Mouse (Mus musculus): Measurements from ENCODE around the gene Lpar5.
A peak's percentile ranks its signal among the peaks of the same experiment; 100 is the strongest.

The Lpar5 gene

GRCm38 (mm10) chr6:125087937-125088336 lies 20.2 kb downstream of the Lpar5 start:
- DNase-seq (ENCODE audit: low spot score): peak; percentile 3

- DNase-seq (ENCODE audit: low spot score): peak; percentile 86
These were observed 21.0 kb downstream of the Lpar5 start for GRCm38 (mm10) chr6:125088561-125089321.

GRCm38 (mm10) chr6:125089521-125090321 lies 22.0 kb downstream of the Lpar5 start:
- DNase-seq (ENCODE audit: low spot score): peak; percentile 86

DNA sequence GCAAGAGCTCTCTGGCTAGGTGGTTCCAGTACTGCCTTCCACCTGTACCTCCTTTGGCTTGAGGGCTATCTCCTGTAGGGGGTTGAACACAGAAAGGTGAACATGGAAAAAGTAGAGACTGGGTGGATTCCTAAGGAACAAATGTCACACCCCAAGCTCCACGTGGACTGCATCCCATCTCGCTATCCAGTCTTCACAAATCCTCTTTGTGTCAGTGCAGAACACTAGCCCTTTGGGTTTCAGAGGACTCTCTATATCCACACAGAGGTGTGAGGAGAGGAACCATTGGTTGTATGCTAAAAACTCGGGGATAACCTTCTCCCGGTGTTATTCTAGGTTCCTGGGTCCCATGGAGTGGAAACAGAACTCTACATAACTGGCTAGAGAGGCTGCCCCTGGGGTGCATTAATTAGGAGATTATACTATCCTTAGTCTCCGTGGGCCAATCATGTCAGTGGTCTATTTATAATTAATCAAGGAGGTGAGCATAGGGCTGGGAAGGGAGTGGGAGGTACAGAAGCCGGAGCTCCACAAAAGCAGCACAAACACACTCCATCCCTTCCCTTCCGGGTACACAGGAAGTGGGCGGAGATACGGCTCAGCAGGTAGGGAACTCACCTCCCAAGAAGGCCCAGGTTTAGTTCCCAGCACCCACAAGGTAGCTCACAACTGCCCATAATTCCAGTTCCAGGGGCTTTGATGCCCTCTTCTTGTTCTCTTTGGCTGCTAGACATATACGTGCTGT lies 22.8 kb downstream of the Lpar5 start:
- no peak for DNase-seq (ENCODE audit: low spot score)

DNA sequence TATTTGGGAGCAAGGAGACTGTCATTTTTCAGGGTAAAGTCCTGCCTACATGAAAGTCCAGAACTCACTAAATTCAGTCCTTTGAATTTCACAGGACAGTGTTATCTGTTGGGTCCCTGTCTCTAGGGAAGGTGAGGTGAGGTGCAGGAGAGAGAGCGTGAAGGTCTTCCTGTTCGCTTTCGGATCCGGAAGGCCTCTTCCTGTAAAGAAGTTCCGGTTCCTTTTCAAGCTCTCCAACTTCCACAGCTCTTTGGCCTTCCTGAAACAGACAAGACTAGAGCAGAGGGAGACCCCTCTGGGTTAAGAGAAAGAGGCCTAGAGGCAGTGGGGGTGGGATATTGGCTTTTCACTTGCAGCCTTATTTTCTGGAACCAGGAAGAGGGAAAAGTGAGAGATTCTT lies 24.7 kb downstream of the Lpar5 start:
- DNase-seq (ENCODE audit: low spot score): no peak

- DNase-seq (ENCODE audit: low spot score): no peak
These were observed 27.1 kb downstream of the Lpar5 start for GRCm38 (mm10) chr6:125094843-125095242.

- peak; percentile 93 for DNase-seq (ENCODE audit: low spot score)
These were observed 27.9 kb downstream of the Lpar5 start, which contains the start of gene Chd4 for GRCm38 (mm10) chr6:125095391-125096278. Gene Chd4 (plus strand): TSS chr6:125095981.

DNA sequence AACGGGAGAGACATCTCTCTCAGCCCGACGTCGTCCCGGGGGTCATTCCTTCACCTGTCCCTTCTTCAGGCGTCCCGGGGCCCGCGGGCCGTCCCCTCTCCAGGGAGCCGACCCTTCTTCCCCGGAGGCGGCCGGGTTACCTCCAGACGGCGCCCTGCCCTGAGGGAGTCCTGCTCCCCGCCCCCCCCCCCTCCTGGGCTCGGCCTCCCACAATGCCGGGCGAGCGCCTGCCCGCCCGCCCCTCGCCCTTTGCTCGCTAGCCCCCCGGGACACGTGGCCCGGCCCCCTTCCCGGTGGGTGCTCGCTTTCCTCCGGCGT lies 28.5 kb downstream of the Lpar5 start:
- DNase-seq (ENCODE audit: low spot score): no peak

DNA sequence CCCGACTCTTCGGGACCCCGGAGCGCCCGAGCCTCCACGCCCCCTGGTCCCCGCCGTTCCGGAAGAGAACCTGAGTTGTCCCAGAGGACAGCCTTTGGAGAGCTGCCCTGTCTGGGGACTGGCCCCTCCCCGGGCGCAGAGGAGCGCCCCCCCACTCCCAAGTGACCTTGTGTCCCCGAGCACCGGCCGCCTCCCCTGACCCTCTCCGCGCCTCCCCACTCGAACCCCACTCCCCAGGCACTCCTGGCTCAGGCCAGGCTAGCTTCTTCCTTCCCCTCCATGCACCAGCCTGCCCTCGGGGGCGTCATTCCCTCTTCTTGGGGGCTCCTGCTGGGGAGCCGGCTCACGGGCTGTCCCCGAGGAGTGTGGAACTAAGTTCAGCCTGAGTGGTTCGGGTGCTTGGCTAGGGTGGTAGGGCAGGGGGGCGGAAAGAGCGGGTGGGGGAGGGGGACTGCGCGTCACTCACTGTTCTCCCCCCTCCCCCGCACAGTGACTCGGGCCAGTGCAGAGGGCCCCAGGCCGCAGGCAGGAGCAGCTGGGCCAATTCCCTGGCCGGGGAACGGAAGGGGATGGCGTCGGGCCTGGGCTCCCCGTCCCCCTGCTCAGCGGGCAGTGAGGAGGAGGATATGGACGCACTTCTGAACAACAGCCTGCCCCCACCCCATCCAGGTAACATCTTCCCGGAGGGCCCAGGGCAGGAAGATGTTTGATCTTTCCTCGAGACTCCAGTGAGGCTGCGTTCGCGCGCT lies 29.1 kb downstream of the Lpar5 start:
- DNase-seq (ENCODE audit: low spot score): peak; percentile 67

GRCm38 (mm10) chr6:125097346-125097689 lies 29.6 kb downstream of the Lpar5 start:
- no peak for DNase-seq (ENCODE audit: low spot score)

GRCm38 (mm10) chr6:125097951-125098350 lies 30.2 kb downstream of the Lpar5 start:
- no peak for DNase-seq (ENCODE audit: low spot score)

DNA sequence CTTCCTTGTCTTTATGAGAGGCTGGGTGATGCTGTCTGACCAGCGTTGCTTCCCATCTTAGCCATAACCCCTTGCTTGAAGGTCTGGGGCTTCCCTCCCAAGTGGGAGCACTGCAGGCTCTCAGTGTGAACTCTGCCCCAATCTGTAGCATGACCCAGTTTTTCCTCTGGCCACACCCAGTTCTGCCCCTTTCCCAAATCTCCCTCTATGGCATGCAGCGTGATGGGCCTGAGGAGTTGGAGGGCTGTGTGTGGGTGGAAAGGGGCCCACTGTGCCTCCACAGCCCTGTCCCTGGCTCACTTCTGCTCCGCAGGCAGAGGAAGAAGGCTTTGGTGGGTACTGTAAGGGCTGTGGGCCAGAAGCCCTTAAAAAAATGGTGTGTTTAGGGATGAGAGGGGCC lies 30.8 kb downstream of the Lpar5 start:
- no peak for DNase-seq (ENCODE audit: low spot score)

DNA sequence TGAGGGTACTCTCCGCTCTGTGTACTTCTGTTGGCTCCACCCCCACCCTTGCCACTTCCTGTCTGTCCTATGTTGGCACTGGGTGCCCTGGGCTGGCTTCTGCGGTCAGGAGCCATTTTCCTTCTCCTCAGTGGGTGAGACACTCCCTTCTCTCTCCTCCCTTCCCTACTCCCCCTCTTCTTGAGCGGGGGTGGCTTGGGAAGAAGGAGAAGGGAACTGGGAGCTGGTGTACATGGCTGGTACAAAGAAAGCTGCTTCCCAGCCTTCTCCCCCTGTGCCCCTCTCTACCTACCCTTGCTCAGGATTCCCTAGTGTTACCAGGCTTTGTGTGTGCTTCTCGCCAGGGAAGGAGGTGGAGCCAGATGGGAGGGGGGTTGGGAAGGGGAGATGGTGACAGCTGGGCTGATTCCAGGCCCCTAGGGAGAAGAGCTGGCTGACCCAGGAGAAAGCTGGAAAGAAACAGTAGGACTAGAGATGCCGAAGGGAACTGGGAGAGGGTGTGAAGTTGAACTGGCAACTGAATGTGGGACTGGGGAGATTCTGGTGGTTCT lies 31.8 kb downstream of the Lpar5 start:
- no peak for DNase-seq (ENCODE audit: low spot score)

DNA sequence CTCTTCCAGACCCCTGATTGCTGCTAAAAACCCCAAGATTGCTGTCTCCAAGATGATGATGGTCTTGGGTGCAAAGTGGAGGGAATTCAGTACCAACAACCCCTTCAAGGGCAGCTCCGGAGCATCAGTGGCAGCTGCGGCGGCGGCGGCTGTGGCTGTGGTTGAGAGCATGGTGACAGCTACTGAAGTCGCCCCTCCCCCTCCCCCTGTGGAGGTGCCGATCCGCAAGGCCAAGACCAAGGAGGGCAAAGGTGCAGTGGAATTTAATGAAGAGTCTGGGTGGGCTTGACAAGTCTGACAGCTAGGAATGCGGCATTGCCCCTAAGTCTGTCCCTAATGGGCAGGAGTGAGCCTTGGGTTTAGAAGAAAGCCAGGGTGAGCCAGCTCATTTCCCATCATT lies 33.7 kb downstream of the Lpar5 start:
- no peak for DNase-seq (ENCODE audit: low spot score)

DNA sequence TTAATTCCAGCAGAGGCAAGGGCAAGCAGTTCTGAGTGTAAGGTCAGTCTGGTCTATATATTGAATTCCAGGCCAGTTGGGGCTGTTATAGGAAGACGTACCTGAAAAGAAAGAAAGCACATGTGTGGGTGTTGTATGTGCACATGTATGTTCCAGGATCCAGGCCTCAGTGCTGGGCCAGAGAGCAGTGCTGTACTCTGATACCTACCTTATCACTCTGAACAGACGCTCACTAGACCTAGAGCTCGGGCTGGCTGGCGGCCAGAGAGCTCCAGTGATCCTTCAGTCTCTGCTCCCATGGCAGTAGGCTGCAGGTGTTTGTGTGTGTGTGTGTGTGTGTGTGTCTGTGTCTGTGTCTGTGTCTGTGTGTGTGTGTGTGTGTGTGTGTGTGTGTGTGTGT lies 36.5 kb downstream of the Lpar5 start:
- DNase-seq (ENCODE audit: low spot score): no peak

DNA sequence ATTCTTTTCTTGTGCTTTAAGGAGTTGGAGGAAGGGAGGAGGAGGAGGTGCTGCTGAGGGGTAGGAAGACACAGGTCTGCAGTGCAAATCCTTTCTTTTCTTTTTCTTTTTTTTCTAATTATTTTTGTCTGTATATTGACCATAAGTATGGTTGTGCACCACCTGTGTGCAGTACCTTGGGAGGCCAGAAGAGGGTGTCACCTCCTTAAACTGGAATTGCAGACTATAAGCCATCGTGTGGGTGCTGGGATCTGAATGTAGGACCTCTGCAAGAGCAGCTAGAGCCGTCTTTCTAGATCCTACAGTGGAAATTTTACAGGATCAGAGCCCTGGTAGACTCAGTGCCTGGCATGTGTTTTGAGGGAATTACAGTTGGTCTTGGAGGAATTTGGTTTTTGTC lies 40.0 kb downstream of the Lpar5 start:
- DNase-seq (ENCODE audit: low spot score): no peak

- DNase-seq (ENCODE audit: low spot score): no peak
These were observed 41.7 kb downstream of the Lpar5 start for GRCm38 (mm10) chr6:125109371-125109770.

DNA sequence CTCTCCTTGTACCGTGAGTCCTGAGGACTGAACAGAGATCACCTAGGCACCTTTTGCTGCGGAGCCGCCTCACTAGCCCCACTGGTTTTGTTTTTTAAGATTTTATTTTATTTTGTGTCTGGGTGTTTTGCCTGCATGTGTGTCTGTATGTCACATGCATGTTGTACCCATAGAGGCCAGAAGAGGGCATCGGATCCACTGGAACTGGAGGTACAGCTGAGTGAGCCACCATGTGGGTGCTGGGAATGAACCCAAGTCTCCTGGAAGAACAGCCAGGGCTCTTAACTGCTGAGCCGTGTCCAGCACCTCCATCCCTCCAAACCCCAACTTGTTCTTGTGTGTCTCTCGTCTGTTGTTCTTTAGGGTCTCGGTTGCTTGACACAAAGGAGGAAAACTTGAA lies 43.2 kb downstream of the Lpar5 start:
- DNase-seq (ENCODE audit: low spot score): no peak

- no peak for DNase-seq (ENCODE audit: low spot score)
These were observed 44.8 kb downstream of the Lpar5 start for GRCm38 (mm10) chr6:125112553-125112952.

- no peak for DNase-seq (ENCODE audit: low spot score)
These were observed 51.7 kb downstream of the Lpar5 start for GRCm38 (mm10) chr6:125119387-125119786.

DNA sequence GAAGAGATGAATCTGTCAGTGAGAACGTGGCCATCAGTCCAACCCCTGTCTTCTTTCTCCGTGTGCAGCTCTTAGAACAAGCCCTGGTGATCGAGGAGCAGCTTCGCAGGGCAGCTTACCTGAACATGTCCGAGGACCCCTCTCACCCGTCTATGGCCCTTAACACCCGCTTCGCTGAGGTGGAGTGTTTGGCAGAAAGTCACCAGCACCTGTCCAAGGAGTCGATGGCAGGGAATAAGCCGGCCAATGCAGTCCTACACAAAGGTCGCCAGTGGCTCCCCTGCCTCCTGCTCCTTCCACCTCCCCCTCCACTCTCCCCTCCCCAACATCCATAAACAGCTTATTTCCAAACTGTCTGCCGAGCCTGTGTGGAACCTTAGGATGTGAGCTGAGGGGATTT lies 61.0 kb downstream of the Lpar5 start:
- no peak for DNase-seq (ENCODE audit: low spot score)
